Mouse (Mus musculus): Measurements from ENCODE around the gene Osbpl7. TPM values are rescaled to one million over a fixed set of nuclear protein-coding genes. Genes with fewer than 3 reads are reported as not detected.

The Osbpl7 gene
- polyA plus RNA-seq, 1 experiment from 2014 or later = 10.1 TPM

DNA sequence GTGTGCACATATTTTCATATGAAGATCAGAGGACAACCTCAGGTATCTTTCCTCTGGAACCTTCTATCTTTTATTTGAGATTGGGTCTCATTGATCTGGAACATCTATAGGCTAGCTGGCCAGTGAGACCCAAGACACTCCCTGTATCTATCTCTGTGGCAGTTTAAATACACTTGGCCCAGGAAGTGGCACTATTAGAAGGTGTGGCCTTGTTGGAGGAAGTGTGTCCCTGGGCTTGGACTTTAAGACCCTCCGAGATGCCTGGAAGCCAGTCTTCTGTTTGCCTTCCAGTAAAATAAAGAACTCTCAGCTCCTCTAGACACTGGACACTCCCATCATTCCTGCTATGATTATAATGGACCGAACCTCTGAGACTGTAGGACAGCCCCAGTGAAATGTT, 19.3 kb downstream of the Osbpl7 start:
- no peak overlapping the region for H3K4me3 ChIP-seq
- ATAC-seq (ENCODE audit: low FRiP score, low read depth) = no peak
- H3K27me3 ChIP-seq = no peaks in the 10 kb centered on the region
- whole genome bisulfite sequencing = 84% methylated on average over 2 of the region's 2 CpGs
- H3K9me3 ChIP-seq = no peaks in the 10 kb centered on the region
- H3K9ac ChIP-seq = no peak overlapping the region
- H3K36me3 ChIP-seq = peaks cover 33% of the 10 kb centered on the region
- no peaks in the 10 kb centered on the region for H3K4me1 ChIP-seq
- no peak overlapping the region for H3K27ac ChIP-seq
- H3K4me2 ChIP-seq (replicated peaks) = no peak overlapping the region

GRCm38 (mm10) chr11:97071129-97071528, 20.7 kb downstream of the Osbpl7 start:
- WGBS = 64% methylated on average over 1 of the region's 1 CpGs
- H3K4me2 ChIP-seq (replicated peaks) = no peak overlapping the region

DNA sequence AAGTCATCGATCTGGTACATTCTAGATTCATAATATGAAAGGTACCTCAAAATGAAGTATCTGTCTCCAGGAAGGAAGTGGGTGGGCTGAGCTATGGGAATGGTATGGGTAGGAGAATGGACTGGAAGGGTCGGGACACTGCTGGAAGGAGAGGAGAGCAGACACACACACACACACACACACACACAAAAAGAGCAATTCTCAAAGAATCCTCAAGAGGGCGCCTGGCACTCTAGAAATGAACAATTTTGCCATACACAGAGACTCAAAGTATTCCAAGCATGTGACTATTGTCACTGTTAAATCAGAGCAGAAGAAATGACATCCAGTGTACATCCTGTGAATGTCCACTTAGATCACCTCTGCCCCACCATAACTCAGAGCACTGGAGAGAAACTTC, 22.1 kb downstream of the Osbpl7 start:
- H3K36me3 ChIP-seq = peaks cover 15% of the 10 kb centered on the region
- WGBS = 34% methylated on average over 3 of the region's 3 CpGs
- H3K27me3 ChIP-seq = no peaks in the 10 kb centered on the region
- no peak overlapping the region for H3K9ac ChIP-seq
- H3K4me3 ChIP-seq = no peak overlapping the region
- no peak overlapping the region for H3K27ac ChIP-seq
- no peak overlapping the region for H3K4me2 ChIP-seq (replicated peaks)
- no peak for ATAC-seq (ENCODE audit: low FRiP score, low read depth)
- no peaks in the 10 kb centered on the region for H3K9me3 ChIP-seq
- no peaks in the 10 kb centered on the region for H3K4me1 ChIP-seq

More at GRCm38 (mm10) chr11:97071129-97071528, 20.7 kb downstream of the Osbpl7 start:
- no peaks in the 10 kb centered on the region for H3K27me3 ChIP-seq
- no peak overlapping the region for H3K27ac ChIP-seq
- H3K36me3 ChIP-seq = peaks cover 25% of the 10 kb centered on the region
- ATAC-seq (ENCODE audit: low FRiP score, low read depth) = no peak
- H3K4me1 ChIP-seq = no peaks in the 10 kb centered on the region
- no peak overlapping the region for H3K4me3 ChIP-seq
- no peaks in the 10 kb centered on the region for H3K9me3 ChIP-seq
- H3K9ac ChIP-seq = no peak overlapping the region

GRCm38 (mm10) chr11:97074235-97074634, 23.8 kb downstream of the Osbpl7 start:
- no peak for ATAC-seq (ENCODE audit: low FRiP score, low read depth)
- Histone ChIP-seq H3K9me3 (no peaks in the 10 kb centered on the region), H3K27me3 (no peaks in the 10 kb centered on the region), H3K4me2 (replicated peaks) (no peak overlapping the region), H3K4me3 (no peak overlapping the region), H3K4me1 (no peaks in the 10 kb centered on the region), H3K27ac (no peak overlapping the region), H3K36me3 (no peaks in the 10 kb centered on the region), H3K9ac (no peak overlapping the region)
- WGBS = 69% methylated on average over 8 of the region's 8 CpGs

GRCm38 (mm10) chr11:97078751-97079150, 28.3 kb downstream of the Osbpl7 start:
- 51% methylated on average over 4 of the region's 4 CpGs for WGBS
- H3K27ac ChIP-seq = no peak overlapping the region
- H3K9me3 ChIP-seq = no peaks in the 10 kb centered on the region
- H3K27me3 ChIP-seq = 0 out of 2 replicates have a peak, but pooled peaks cover 5% of the 10 kb centered on the region
- H3K4me1 ChIP-seq = peaks cover 7% of the 10 kb centered on the region
- H3K4me2 ChIP-seq (replicated peaks) = no peak overlapping the region
- no peak for ATAC-seq (ENCODE audit: low FRiP score, low read depth)
- H3K36me3 ChIP-seq = no peaks in the 10 kb centered on the region
- no peak overlapping the region for H3K9ac ChIP-seq
- H3K4me3 ChIP-seq = no peak overlapping the region

- Histone ChIP-seq H3K36me3 (no peaks in the 10 kb centered on the region), H3K27ac (no peak overlapping the region), H3K4me2 (replicated peaks) (no peak overlapping the region), H3K27me3 (peaks cover 17% of the 10 kb centered on the region; the same call in 1 of the 2 replicates), H3K9ac (no peak overlapping the region), H3K4me1 (peaks cover 14% of the 10 kb centered on the region), H3K9me3 (no peaks in the 10 kb centered on the region), H3K4me3 (no peak overlapping the region)
- WGBS = 35% methylated on average over 9 of the region's 9 CpGs
- no peak for ATAC-seq (ENCODE audit: low FRiP score, low read depth)
Measured at GRCm38 (mm10) chr11:97080291-97080690, 29.9 kb downstream of the Osbpl7 start.

- Histone ChIP-seq H3K27me3 (peaks cover 17% of the 10 kb centered on the region; the same call in 1 of the 2 replicates), H3K4me1 (peaks cover 14% of the 10 kb centered on the region), H3K9ac (no peak overlapping the region), H3K36me3 (no peaks in the 10 kb centered on the region), H3K9me3 (no peaks in the 10 kb centered on the region), H3K27ac (no peak overlapping the region), H3K4me2 (replicated peaks) (peak overlapping the region; percentile 52; the same call in 1 of the 2 replicates), H3K4me3 (no peak overlapping the region)
- ATAC-seq (ENCODE audit: low FRiP score, low read depth) = no peak
- 37% methylated on average over 11 of the region's 11 CpGs for WGBS
Measured at GRCm38 (mm10) chr11:97082977-97083376, 32.5 kb downstream of the Osbpl7 start.

- Histone ChIP-seq H3K4me3 (peak overlapping the region; percentile 7; the same call in 1 of the 2 replicates), H3K4me1 (peaks cover 14% of the 10 kb centered on the region), H3K27me3 (peaks cover 17% of the 10 kb centered on the region; the same call in 1 of the 2 replicates), H3K9ac (peak overlapping the region; percentile 45; the same call in 1 of the 2 replicates), H3K4me2 (replicated peaks) (peak overlapping the region; percentile 52), H3K36me3 (no peaks in the 10 kb centered on the region), H3K9me3 (peaks cover 1% of the 10 kb centered on the region), H3K27ac (no peak overlapping the region)
- ATAC-seq (ENCODE audit: low FRiP score, low read depth) = no peak; the same call in 1 of the 2 replicates
- 16% methylated on average over 22 of the region's 22 CpGs for WGBS
Measured at GRCm38 (mm10) chr11:97083401-97084140, 33.1 kb downstream of the Osbpl7 start.

GRCm38 (mm10) chr11:97084821-97085505, 34.5 kb downstream of the Osbpl7 start:
- Histone ChIP-seq H3K9ac (no peak overlapping the region), H3K4me1 (peaks cover 14% of the 10 kb centered on the region), H3K36me3 (no peaks in the 10 kb centered on the region), H3K9me3 (peaks cover 9% of the 10 kb centered on the region), H3K27ac (no peak overlapping the region), H3K4me3 (no peak overlapping the region), H3K4me2 (replicated peaks) (no peak overlapping the region), H3K27me3 (peaks cover 17% of the 10 kb centered on the region; the same call in 1 of the 2 replicates)
- ATAC-seq (ENCODE audit: low FRiP score, low read depth) = no peak
- 85% methylated on average over 15 of the region's 15 CpGs for WGBS

- Histone ChIP-seq H3K4me1 (peaks cover 14% of the 10 kb centered on the region), H3K36me3 (no peaks in the 10 kb centered on the region), H3K9me3 (peaks cover 9% of the 10 kb centered on the region), H3K4me3 (no peak overlapping the region), H3K27me3 (peaks cover 17% of the 10 kb centered on the region; the same call in 1 of the 2 replicates), H3K27ac (no peak overlapping the region), H3K4me2 (replicated peaks) (no peak overlapping the region), H3K9ac (no peak overlapping the region)
- 70% methylated on average over 6 of the region's 6 CpGs for WGBS
- no peak for ATAC-seq (ENCODE audit: low FRiP score, low read depth)
Measured at GRCm38 (mm10) chr11:97086365-97086764, 35.9 kb downstream of the Osbpl7 start.

DNA sequence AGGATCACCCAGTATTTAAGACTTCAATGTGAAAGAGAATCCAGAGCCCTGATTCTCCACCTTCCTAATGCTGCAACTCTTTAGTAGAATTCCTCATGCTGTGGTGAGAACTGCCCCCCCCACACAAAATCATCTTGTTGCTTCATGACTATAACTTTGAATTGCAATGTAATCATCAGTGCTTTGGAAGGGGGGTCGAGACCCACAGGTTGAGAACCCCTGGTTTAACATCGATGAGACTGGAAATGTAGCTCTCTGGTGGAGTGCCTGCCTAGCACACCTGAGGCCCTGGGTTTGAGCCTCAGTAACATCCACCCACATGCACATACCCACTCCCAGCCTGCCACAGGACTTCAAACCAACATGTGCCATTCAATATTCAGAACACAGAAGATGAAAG, 44.2 kb downstream of the Osbpl7 start:
- peaks cover 47% of the 10 kb centered on the region for H3K27me3 ChIP-seq
- 60% methylated on average over 2 of the region's 2 CpGs for whole genome bisulfite sequencing
- no peaks in the 10 kb centered on the region for H3K36me3 ChIP-seq
- ATAC-seq (ENCODE audit: low FRiP score, low read depth) = no peak
- no peak overlapping the region for H3K4me3 ChIP-seq
- no peak overlapping the region for H3K27ac ChIP-seq
- no peaks in the 10 kb centered on the region for H3K9me3 ChIP-seq
- 0 out of 2 replicates have a peak, but pooled peaks cover 4% of the 10 kb centered on the region for H3K4me1 ChIP-seq
- H3K4me2 ChIP-seq (replicated peaks) = no peak overlapping the region
- no peak overlapping the region for H3K9ac ChIP-seq

GRCm38 (mm10) chr11:97098791-97099190, 48.4 kb downstream of the Osbpl7 start:
- Histone ChIP-seq H3K4me1 (0 out of 2 replicates have a peak, but pooled peaks cover 4% of the 10 kb centered on the region), H3K9me3 (no peaks in the 10 kb centered on the region), H3K27ac (no peak overlapping the region), H3K9ac (no peak overlapping the region), H3K36me3 (no peaks in the 10 kb centered on the region), H3K4me3 (no peak overlapping the region), H3K27me3 (peaks cover 55% of the 10 kb centered on the region), H3K4me2 (replicated peaks) (no peak overlapping the region; the same call in 1 of the 2 replicates)
- ATAC-seq (ENCODE audit: low FRiP score, low read depth) = no peak
- 16% methylated on average over 18 of the region's 18 CpGs for WGBS

Data from limb, embryonic 13.5 days (tissue).